Mouse (Mus musculus): ENCODE data around the gene Vmp1. TPM values are rescaled to one million over a fixed set of nuclear protein-coding genes. Genes with fewer than 3 reads are reported as not detected.

Vmp1 gene
- polyA plus RNA-seq, 1 experiment from 2014 or later: 93.5 TPM

DNA sequence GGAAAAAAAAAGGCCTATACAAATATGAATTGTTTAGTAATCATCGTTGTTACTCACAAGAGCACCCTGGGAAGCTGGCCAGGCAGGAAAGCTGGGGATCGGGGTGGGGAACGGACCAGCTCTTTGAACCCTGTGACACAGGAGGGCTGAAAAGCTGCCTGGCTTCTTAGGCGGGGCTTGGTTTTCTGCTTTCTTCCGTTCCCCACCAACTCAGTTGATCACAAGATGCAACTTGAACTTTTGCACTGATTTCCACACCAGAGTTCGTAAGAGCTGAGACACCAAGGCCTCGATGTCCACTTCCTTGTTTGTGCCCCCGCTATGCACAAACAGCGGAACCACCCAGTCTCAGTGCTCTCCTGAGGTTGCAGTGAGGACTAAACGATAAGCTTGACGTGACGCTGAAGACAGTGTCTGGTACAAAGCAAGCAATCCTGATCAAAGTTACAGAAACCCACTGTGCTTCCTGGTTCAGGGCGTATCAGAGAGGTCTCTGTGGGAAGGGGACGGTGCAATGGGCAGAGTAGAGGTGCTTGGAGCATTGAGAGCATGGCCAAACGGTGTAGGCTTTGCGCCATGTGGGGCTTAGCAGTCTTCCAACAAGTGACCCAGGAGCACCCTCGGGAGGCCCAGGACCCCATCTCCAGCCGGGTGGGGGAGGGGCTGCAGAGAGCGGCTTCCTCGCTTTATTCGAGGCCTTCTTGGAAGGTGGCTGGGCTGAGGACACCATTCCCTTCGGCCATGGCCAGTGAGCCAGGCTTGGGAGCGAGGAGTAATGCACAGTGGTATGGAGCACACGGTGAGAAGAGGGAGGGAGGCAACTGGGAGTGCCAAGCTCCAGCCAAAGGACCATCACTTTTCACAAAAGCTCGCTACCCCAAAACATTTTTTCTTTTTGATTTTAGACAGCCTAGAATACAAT lies 104.6 kb downstream of the Vmp1 start:
- whole genome bisulfite sequencing: 79% methylated on average over 25 of the region's 25 CpGs
- no peaks in the 10 kb centered on the region for H3K9me3 ChIP-seq
- no peak for ATAC-seq
- no peak overlapping the region; the same call in 1 of the 2 replicates for H3K27ac ChIP-seq
- no peaks in the 10 kb centered on the region for H3K27me3 ChIP-seq
- no peak overlapping the region for H3K4me2 ChIP-seq (replicated peaks)
- H3K9ac ChIP-seq (replicated peaks): no peak overlapping the region
- 0 out of 2 replicates have a peak, but pooled peaks cover 3% of the 10 kb centered on the region for H3K4me1 ChIP-seq (replicated peaks)
- no peak overlapping the region for H3K4me3 ChIP-seq (replicated peaks)
- peaks cover 6% of the 10 kb centered on the region for H3K36me3 ChIP-seq

DNA sequence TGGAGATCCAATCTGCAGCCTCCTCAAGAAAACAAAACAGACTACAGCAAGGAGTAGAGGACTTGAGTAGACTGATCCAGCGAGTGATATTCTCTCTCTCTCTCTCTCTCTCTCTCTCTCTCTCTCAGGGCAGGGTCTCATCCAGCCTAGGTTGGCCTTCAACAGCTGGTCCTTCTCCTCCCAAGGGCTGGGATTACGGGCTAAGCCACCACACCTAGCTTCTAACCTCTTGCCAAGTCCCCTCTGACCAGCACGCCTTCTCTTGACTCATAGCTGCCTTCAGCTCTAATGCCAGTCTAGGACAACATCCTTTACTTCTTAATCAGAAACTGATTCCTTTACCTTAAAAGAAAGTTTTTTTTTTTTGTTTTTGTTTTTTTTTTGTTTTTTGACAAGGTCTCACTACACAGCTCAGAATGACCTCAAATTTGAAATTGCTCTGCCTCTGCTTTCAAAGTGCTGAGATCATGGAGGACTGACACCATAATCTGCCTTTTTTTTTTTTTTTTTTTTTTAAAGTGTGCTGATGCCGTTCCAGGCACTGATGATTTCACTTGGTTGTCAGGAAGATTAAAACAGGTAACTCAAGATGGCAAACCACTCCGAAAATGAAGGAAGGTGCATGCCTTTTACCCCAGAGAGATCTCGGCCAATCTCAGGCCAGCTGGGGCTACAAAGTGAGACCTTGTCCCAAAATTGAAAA lies 105.4 kb downstream of the Vmp1 start:
- 0 out of 2 replicates have a peak, but pooled peaks cover 3% of the 10 kb centered on the region for H3K4me1 ChIP-seq (replicated peaks)
- 85% methylated on average over 6 of the region's 6 CpGs for WGBS
- no peak overlapping the region for H3K4me2 ChIP-seq (replicated peaks)
- ATAC-seq: no peak
- no peak overlapping the region for H3K9ac ChIP-seq (replicated peaks)
- peaks cover 6% of the 10 kb centered on the region for H3K36me3 ChIP-seq
- H3K27me3 ChIP-seq: no peaks in the 10 kb centered on the region
- no peak overlapping the region for H3K27ac ChIP-seq
- no peaks in the 10 kb centered on the region for H3K9me3 ChIP-seq
- H3K4me3 ChIP-seq (replicated peaks): no peak overlapping the region

DNA sequence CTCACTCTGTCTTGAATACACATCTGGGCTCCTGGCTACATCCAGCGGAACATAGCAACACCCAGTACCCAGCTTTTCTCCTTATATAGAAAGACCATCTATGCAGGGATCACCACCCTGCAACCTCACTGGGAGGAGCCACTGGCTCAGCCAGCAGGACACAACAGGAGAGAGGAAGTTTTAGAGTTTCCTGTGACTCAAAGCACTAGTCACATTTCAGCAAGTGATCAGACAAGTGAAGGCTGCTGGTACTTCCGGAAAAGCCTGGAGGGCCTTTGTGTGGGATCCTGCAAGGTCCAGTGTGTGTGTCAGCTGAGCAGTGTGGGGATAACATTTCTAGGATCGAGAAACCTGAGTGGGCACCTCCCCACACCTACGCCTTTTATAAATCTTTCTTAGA lies 106.4 kb downstream of the Vmp1 start:
- H3K4me1 ChIP-seq (replicated peaks): 0 out of 2 replicates have a peak, but pooled peaks cover 3% of the 10 kb centered on the region
- H3K27me3 ChIP-seq: no peaks in the 10 kb centered on the region
- ATAC-seq: no peak
- WGBS: 80% methylated on average over 4 of the region's 4 CpGs
- H3K9ac ChIP-seq (replicated peaks): no peak overlapping the region
- no peaks in the 10 kb centered on the region for H3K9me3 ChIP-seq
- H3K4me3 ChIP-seq (replicated peaks): no peak overlapping the region
- H3K4me2 ChIP-seq (replicated peaks): no peak overlapping the region
- no peak overlapping the region for H3K27ac ChIP-seq
- H3K36me3 ChIP-seq: no peaks in the 10 kb centered on the region

DNA sequence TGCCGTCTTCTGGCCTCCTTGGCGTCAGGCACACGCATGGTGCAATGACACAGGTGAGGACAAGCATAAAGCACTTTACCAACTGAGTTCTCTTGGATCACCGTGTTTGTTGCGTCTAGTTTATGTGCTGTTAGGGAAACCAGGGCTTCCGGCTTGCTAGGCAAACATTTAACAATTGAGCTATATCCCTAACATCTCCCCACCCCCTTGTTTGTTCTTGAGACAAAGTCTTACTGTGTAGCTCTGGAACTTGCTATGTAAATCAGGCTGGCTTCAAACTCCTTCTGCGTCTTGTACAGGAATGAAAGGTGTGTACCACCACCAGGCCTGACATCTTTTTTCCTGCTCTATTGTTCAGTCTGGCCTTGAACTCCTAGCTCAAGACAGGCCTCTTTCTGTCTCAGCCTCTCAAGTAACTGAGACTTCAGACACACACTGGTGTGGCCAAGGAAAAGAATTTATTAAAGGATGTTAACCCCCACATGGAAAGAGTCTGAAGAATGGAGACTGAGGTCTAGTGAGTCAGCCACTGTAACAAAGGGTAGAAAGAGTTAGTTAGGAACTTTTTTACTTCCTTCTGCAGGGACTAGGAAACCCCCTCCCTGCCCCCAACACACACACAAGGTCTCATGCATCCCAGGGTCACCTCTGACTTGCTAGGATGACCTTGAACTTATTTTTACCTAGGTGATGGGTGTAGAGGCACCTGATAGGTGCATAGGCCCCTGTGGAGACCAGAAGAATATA lies 107.8 kb downstream of the Vmp1 start:
- Histone ChIP-seq H3K4me2 (replicated peaks) (no peak overlapping the region), H3K27me3 (no peaks in the 10 kb centered on the region), H3K4me3 (replicated peaks) (no peak overlapping the region), H3K9me3 (no peaks in the 10 kb centered on the region), H3K36me3 (no peaks in the 10 kb centered on the region), H3K4me1 (replicated peaks) (0 out of 2 replicates have a peak, but pooled peaks cover 3% of the 10 kb centered on the region), H3K27ac (no peak overlapping the region), H3K9ac (replicated peaks) (no peak overlapping the region)
- 81% methylated on average over 7 of the region's 7 CpGs for WGBS
- no peak for ATAC-seq

DNA sequence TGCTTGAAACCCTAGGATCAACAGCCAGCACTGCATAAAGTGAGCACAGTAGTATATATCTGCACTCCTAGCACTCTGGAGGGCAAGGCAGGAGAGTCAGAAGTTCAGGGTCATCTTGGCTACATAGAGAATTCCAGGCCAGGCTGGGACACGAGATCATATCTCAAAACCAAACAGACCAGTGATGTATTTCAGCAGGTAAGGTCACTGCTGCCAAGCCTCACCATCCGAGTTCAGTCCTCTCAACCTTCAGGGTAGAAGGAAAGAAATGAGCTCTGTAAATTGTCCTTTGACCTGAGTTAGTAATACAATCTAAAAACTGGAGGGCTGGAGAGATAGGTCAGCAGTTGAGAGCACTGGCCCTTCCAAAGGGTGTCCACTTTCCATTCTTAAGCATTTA lies 109.2 kb downstream of the Vmp1 start:
- WGBS: 74% methylated on average over 2 of the region's 2 CpGs
- no peak overlapping the region for H3K4me3 ChIP-seq (replicated peaks)
- H3K9ac ChIP-seq (replicated peaks): no peak overlapping the region
- no peak overlapping the region for H3K27ac ChIP-seq
- no peaks in the 10 kb centered on the region for H3K27me3 ChIP-seq
- H3K9me3 ChIP-seq: no peaks in the 10 kb centered on the region
- ATAC-seq: no peak
- 0 out of 2 replicates have a peak, but pooled peaks cover 3% of the 10 kb centered on the region for H3K4me1 ChIP-seq (replicated peaks)
- no peak overlapping the region for H3K4me2 ChIP-seq (replicated peaks)
- H3K36me3 ChIP-seq: no peaks in the 10 kb centered on the region

DNA sequence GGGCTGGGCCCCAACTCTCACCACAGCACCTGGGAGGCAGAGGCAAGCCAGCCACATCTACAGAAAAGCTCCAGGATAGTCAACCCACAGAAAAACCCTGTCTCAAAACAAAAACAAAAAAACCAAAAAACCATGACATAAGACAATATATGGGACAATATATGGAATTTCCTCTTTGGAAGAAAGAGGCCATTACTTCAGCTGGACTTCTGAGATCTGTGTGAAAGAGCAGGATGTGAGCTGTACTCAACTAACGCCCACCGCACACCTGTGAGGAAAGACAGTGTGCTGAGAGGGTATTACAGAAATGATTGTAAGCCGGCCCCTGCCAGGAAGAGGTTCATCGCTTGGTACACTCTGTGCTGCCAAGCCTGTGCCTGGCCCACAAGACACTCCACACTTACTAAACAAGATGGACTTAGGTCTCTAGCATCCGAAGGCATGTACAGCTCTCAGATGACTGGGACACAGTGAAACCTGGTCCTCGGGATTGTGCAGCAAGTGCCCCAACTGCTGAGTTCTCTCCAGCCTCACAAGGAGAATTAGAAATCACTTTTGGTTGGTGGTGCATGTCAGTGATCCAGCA lies 109.9 kb downstream of the Vmp1 start:
- Histone ChIP-seq H3K27me3 (no peaks in the 10 kb centered on the region), H3K9ac (replicated peaks) (no peak overlapping the region), H3K36me3 (no peaks in the 10 kb centered on the region), H3K9me3 (no peaks in the 10 kb centered on the region), H3K4me3 (replicated peaks) (no peak overlapping the region), H3K4me1 (replicated peaks) (0 out of 2 replicates have a peak, but pooled peaks cover 3% of the 10 kb centered on the region), H3K27ac (no peak overlapping the region), H3K4me2 (replicated peaks) (no peak overlapping the region)
- 92% methylated on average over 6 of the region's 6 CpGs for WGBS
- no peak for ATAC-seq

DNA sequence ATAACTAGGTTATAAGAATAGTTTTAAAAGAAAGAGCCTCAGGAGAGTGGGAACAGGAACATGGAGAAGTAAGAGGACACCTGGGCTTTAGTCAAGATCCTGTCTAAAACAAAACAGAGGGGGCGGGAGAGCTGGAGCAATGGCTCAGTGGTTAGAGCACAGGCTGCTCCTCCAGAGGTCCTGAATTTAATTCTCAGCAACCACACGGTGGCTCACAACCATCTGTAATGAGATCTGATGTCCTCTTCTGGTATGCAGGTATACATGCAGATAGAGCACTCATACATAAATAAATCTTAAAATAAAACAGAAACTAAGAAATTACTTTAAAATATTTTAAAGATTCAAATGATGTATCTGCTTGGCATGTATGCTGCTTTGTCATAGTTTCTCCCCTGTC lies 111.0 kb downstream of the Vmp1 start:
- Histone ChIP-seq H3K27me3 (no peaks in the 10 kb centered on the region), H3K36me3 (no peaks in the 10 kb centered on the region), H3K4me1 (replicated peaks) (0 out of 2 replicates have a peak, but pooled peaks cover 3% of the 10 kb centered on the region), H3K27ac (no peak overlapping the region), H3K4me3 (replicated peaks) (no peak overlapping the region), H3K9ac (replicated peaks) (no peak overlapping the region), H3K4me2 (replicated peaks) (no peak overlapping the region), H3K9me3 (no peaks in the 10 kb centered on the region)
- no peak for ATAC-seq
- WGBS: 86% methylated on average over 2 of the region's 2 CpGs

DNA sequence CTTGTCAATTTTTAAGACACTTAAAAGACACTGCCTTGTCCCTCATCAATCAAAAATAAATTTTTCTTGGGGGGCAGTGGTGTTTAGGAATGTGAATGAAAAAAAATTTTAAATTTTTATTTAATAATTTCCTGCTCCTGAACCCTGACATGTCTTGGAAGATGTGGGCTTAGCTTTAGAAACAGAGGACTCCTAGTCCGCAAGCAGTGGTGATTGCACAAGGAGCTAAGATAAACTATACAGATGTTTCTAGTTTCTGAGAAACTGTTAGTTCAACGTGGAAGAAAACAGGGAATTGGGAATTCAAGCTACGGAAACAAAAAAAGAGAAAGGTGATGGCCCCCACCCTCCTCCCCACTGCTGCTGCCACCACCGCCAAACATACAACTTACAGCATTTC lies 111.8 kb downstream of the Vmp1 start:
- Histone ChIP-seq H3K4me3 (replicated peaks) (no peak overlapping the region), H3K36me3 (no peaks in the 10 kb centered on the region), H3K4me1 (replicated peaks) (0 out of 2 replicates have a peak, but pooled peaks cover 3% of the 10 kb centered on the region), H3K9me3 (no peaks in the 10 kb centered on the region), H3K9ac (replicated peaks) (no peak overlapping the region), H3K27me3 (no peaks in the 10 kb centered on the region), H3K27ac (no peak overlapping the region), H3K4me2 (replicated peaks) (no peak overlapping the region)
- ATAC-seq: no peak
- 88% methylated on average over 4 of the region's 4 CpGs for WGBS

DNA sequence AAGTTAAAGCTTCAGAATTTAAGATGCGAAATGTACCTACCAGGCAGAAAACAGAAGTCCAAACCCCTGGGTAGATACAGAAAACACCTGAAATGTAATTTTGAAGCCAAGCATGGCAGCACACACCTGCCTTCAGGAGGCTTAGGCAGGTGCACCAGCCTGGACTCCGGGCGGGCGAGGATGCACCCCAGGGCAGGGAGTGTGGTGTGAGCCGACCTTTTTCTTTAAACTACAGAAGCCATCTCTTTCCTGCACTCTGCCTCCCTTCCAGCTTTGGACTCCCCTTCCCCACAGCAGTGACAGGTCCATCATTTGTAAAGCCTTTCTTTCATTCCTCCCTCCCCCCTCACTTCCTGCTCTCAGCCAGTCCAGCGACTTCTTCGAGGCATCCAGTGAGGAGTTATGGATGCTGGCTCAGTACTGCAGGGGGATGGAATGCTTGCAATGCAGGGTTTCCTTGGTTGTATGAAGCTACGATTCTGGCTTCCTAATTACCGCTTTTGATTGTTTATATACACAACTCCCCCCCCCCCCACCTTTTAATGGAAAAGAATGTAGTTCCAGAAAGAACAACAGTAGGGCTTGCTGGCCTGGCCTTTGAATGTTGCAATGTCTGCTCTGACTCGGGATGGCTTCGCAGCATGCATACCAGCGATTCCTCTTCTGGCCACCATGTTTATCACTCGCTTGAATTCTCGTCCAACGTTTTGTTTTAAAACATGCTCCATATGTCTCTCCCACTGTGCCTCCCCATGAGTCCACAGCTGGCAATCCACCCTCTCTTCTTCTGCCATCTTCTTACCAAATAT lies 112.4 kb downstream of the Vmp1 start:
- Histone ChIP-seq H3K27ac (no peak overlapping the region), H3K27me3 (no peaks in the 10 kb centered on the region), H3K4me1 (replicated peaks) (0 out of 2 replicates have a peak, but pooled peaks cover 3% of the 10 kb centered on the region), H3K4me3 (replicated peaks) (no peak overlapping the region), H3K9me3 (no peaks in the 10 kb centered on the region), H3K4me2 (replicated peaks) (no peak overlapping the region), H3K36me3 (no peaks in the 10 kb centered on the region), H3K9ac (replicated peaks) (no peak overlapping the region)
- WGBS: 63% methylated on average over 15 of the region's 15 CpGs
- no peak for ATAC-seq

DNA sequence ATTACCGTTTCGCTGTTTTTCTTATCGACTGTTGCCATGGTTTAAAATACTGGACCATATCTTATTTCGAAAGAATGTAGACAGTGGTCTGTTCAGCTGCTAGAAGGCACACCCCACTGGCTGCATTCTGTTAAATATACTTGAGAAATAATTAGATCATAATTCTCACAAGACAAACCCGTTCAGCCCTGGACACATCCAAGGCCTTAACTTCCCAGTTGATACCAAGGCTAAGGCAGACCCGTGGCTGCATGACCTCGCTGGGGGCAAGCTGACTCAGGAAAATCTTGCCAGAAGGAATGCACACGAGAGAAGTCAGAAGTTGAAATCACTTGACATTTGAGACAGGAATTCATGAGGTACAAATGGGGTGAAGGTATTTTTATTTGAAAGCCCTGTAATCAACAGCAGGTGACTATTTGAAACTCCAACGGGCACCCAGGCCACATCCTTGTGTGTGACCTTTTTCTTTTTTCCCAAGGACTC lies 113.3 kb downstream of the Vmp1 start:
- 86% methylated on average over 9 of the region's 9 CpGs for WGBS
- Histone ChIP-seq H3K4me1 (replicated peaks) (no peaks in the 10 kb centered on the region), H3K36me3 (no peaks in the 10 kb centered on the region), H3K4me2 (replicated peaks) (no peak overlapping the region), H3K27ac (no peak overlapping the region), H3K27me3 (no peaks in the 10 kb centered on the region), H3K4me3 (replicated peaks) (no peak overlapping the region), H3K9ac (replicated peaks) (no peak overlapping the region), H3K9me3 (no peaks in the 10 kb centered on the region)
- ATAC-seq: no peak

DNA sequence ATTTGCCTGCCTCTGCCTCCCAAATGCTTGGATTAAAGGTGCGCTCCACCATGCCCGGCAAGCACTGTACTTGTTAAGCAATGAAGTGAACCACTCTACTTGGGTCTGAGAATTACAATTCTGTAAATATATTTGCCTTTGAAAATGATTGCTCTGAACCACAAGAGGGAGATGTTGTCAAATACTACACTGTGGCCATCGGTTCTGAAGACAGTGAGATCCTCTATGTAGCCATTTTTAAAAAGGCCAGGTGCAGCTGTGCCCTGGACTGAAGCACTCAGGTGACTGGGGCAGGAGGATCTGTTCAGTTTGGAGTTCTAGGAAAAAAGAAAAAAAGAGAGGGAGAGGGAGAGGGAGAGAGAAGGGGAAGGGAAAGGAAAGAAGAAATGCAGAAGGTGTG lies 115.2 kb downstream of the Vmp1 start:
- Histone ChIP-seq H3K4me3 (replicated peaks) (no peak overlapping the region), H3K27me3 (no peaks in the 10 kb centered on the region), H3K4me1 (replicated peaks) (no peaks in the 10 kb centered on the region), H3K36me3 (no peaks in the 10 kb centered on the region), H3K27ac (no peak overlapping the region), H3K9me3 (no peaks in the 10 kb centered on the region), H3K9ac (replicated peaks) (no peak overlapping the region), H3K4me2 (replicated peaks) (no peak overlapping the region)
- no peak for ATAC-seq
- 80% methylated on average over 3 of the region's 3 CpGs for WGBS

Measured in midbrain, embryonic 13.5 days (tissue).